Mouse (Mus musculus) neural tube, embryonic 15.5 days (tissue): ENCODE measurements around the gene Eml4. TPM values are rescaled to one million over a fixed set of nuclear protein-coding genes. Genes with fewer than 3 reads are reported as not detected.

Source experiments
- polyA plus RNA-seq: library from polyadenylated mRNA; unstranded; fragments of >200 nt; fragmentation: Nextera tagmentation; extraction: Ambion mirVana; gene quantifications from 2 replicates; pipeline ENCODE4 v1.2.1, GENCODE M21; 2015

Eml4 gene
- polyA plus RNA-seq, 1 experiment from 2014 or later = 28.8 TPM

Other genes with a start within 250 kb of the Eml4 start
- 4.5 and 9.7 TPM in 2 replicates for gene Pkdcc, start 135.6 kb upstream of the Eml4 start, polyA plus RNA-seq
- gene Cox7a2l, start 166.4 kb downstream of the Eml4 start, polyA plus RNA-seq = 197 and 199 TPM in 2 replicates